Mouse (Mus musculus): Measurements from ENCODE around the gene Acp2. TPM values are rescaled to one million over a fixed set of nuclear protein-coding genes. Genes with fewer than 3 reads are reported as not detected.

Acp2 gene
- polyA plus RNA-seq, 1 experiment from 2014 or later = 27.7 TPM

GRCm38 (mm10) chr2:91179825-91180224, 22.9 kb upstream of the Acp2 start:
- WGBS = 46% methylated on average over 4 of the region's 4 CpGs
- DNase-seq (ENCODE audit: extremely low spot score, low spot score) = no peak
- Histone ChIP-seq H3K27ac (no peak overlapping the region), H3K36me3 (replicated peaks) (peaks cover 32% of the 10 kb centered on the region), H3K4me1 (peaks cover 44% of the 10 kb centered on the region), H3K27me3 (ENCODE audit: poor library complexity, severe bottlenecking) (peaks cover 9% of the 10 kb centered on the region; the same call in 1 of the 2 replicates), H3K9me3 (no peaks in the 10 kb centered on the region), H3K4me3 (no peak overlapping the region)

- Histone ChIP-seq H3K4me1 (peaks cover 44% of the 10 kb centered on the region), H3K27me3 (ENCODE audit: poor library complexity, severe bottlenecking) (peaks cover 9% of the 10 kb centered on the region; the same call in 1 of the 2 replicates), H3K36me3 (replicated peaks) (peaks cover 23% of the 10 kb centered on the region), H3K9me3 (no peaks in the 10 kb centered on the region), H3K27ac (no peak overlapping the region), H3K4me3 (no peak overlapping the region)
- 76% methylated on average over 5 of the region's 5 CpGs for WGBS
- DNase-seq (ENCODE audit: extremely low spot score, low spot score) = no peak
These were observed 22.0 kb upstream of the Acp2 start for GRCm38 (mm10) chr2:91180706-91181105.

- peak overlapping the region; percentile 88; the same call in 1 of the 2 replicates for H3K27ac ChIP-seq
- DNase-seq (ENCODE audit: extremely low spot score, low spot score) = no peak
- no peaks in the 10 kb centered on the region for H3K9me3 ChIP-seq
- H3K36me3 ChIP-seq (replicated peaks) = peaks cover 10% of the 10 kb centered on the region
- H3K27me3 ChIP-seq (ENCODE audit: poor library complexity, severe bottlenecking) = peaks cover 9% of the 10 kb centered on the region; the same call in 1 of the 2 replicates
- WGBS = 10% methylated on average over 8 of the region's 8 CpGs
- H3K4me3 ChIP-seq = peak overlapping the region; percentile 89
- peaks cover 44% of the 10 kb centered on the region for H3K4me1 ChIP-seq
These were observed 20.7 kb upstream of the Acp2 start for GRCm38 (mm10) chr2:91182016-91182404.

GRCm38 (mm10) chr2:91182405-91183147, 20.1 kb upstream of the Acp2 start:
- Histone ChIP-seq H3K27ac (peak overlapping the region; percentile 88), H3K9me3 (no peaks in the 10 kb centered on the region)
- under 1% methylated on average over 81 of the region's 81 CpGs for WGBS

GRCm38 (mm10) chr2:91183148-91183513, 19.6 kb upstream of the Acp2 start:
- DNase-seq (ENCODE audit: extremely low spot score, low spot score) = peak; percentile 95
- peaks cover 44% of the 10 kb centered on the region for H3K4me1 ChIP-seq
- peak overlapping the region; percentile 88 for H3K27ac ChIP-seq
- WGBS = under 1% methylated on average over 9 of the region's 9 CpGs
- H3K27me3 ChIP-seq (ENCODE audit: poor library complexity, severe bottlenecking) = peaks cover 9% of the 10 kb centered on the region; the same call in 1 of the 2 replicates
- peak overlapping the region; percentile 89 for H3K4me3 ChIP-seq
- peaks cover 4% of the 10 kb centered on the region for H3K36me3 ChIP-seq (replicated peaks)
- no peaks in the 10 kb centered on the region for H3K9me3 ChIP-seq

More at GRCm38 (mm10) chr2:91182405-91183147, 20.1 kb upstream of the Acp2 start:
- H3K36me3 ChIP-seq (replicated peaks) = peaks cover 9% of the 10 kb centered on the region
- peaks cover 44% of the 10 kb centered on the region for H3K4me1 ChIP-seq
- H3K27me3 ChIP-seq (ENCODE audit: poor library complexity, severe bottlenecking) = peaks cover 9% of the 10 kb centered on the region; the same call in 1 of the 2 replicates
- H3K4me3 ChIP-seq = peak overlapping the region; percentile 89
- peak; percentile 81 for DNase-seq (ENCODE audit: extremely low spot score, low spot score)

- peak within 1 kb of the TSS; percentile 89 for H3K4me3 ChIP-seq
- H3K36me3 ChIP-seq (replicated peaks) = no peaks in the 10 kb centered on the region
- no peaks in the 10 kb centered on the region for H3K9me3 ChIP-seq
- no peak for DNase-seq (ENCODE audit: extremely low spot score, low spot score)
- H3K27me3 ChIP-seq (ENCODE audit: poor library complexity, severe bottlenecking) = peaks cover 9% of the 10 kb centered on the region; the same call in 1 of the 2 replicates
- WGBS = 66% methylated on average over 15 of the region's 15 CpGs
- peaks cover 44% of the 10 kb centered on the region for H3K4me1 ChIP-seq
- H3K27ac ChIP-seq = peak within 1 kb of the TSS; percentile 88
These were observed 18.8 kb upstream of the Acp2 start, which contains the start of gene Madd for GRCm38 (mm10) chr2:91183711-91184405. Gene Madd, minus strand, starts transcription at chr2:91183837.

GRCm38 (mm10) chr2:91186208-91186607, 16.5 kb upstream of the Acp2 start:
- 91% methylated on average over 1 of the region's 1 CpGs for WGBS
- H3K4me1 ChIP-seq = peaks cover 26% of the 10 kb centered on the region
- H3K36me3 ChIP-seq (replicated peaks) = no peaks in the 10 kb centered on the region
- DNase-seq (ENCODE audit: extremely low spot score, low spot score) = no peak
- H3K4me3 ChIP-seq = no peak overlapping the region
- peaks cover 9% of the 10 kb centered on the region; the same call in 1 of the 2 replicates for H3K27me3 ChIP-seq (ENCODE audit: poor library complexity, severe bottlenecking)
- H3K9me3 ChIP-seq = no peaks in the 10 kb centered on the region
- no peak overlapping the region for H3K27ac ChIP-seq

GRCm38 (mm10) chr2:91187431-91187830, 15.3 kb upstream of the Acp2 start:
- Histone ChIP-seq H3K9me3 (no peaks in the 10 kb centered on the region), H3K27ac (no peak overlapping the region), H3K4me1 (peaks cover 18% of the 10 kb centered on the region), H3K4me3 (no peak overlapping the region), H3K27me3 (ENCODE audit: poor library complexity, severe bottlenecking) (no peaks in the 10 kb centered on the region), H3K36me3 (replicated peaks) (no peaks in the 10 kb centered on the region)
- 84% methylated on average over 4 of the region's 4 CpGs for WGBS
- DNase-seq (ENCODE audit: extremely low spot score, low spot score) = no peak

GRCm38 (mm10) chr2:91190501-91190900, 12.2 kb upstream of the Acp2 start:
- Histone ChIP-seq H3K27ac (no peak overlapping the region), H3K27me3 (ENCODE audit: poor library complexity, severe bottlenecking) (peaks cover 18% of the 10 kb centered on the region; the same call in 1 of the 2 replicates), H3K36me3 (replicated peaks) (no peaks in the 10 kb centered on the region), H3K4me3 (no peak overlapping the region), H3K4me1 (peaks cover 18% of the 10 kb centered on the region), H3K9me3 (no peaks in the 10 kb centered on the region)
- WGBS = 92% methylated on average over 16 of the region's 16 CpGs
- DNase-seq (ENCODE audit: extremely low spot score, low spot score) = no peak

GRCm38 (mm10) chr2:91194624-91195332, 7.9 kb upstream of the Acp2 start:
- Histone ChIP-seq H3K4me3 (peak overlapping the region; percentile 51), H3K27me3 (ENCODE audit: poor library complexity, severe bottlenecking) (peaks cover 23% of the 10 kb centered on the region; the same call in 1 of the 2 replicates), H3K4me1 (peaks cover 23% of the 10 kb centered on the region), H3K36me3 (replicated peaks) (no peaks in the 10 kb centered on the region), H3K27ac (peak overlapping the region; percentile 82), H3K9me3 (no peaks in the 10 kb centered on the region)
- peak; percentile 67 for DNase-seq (ENCODE audit: extremely low spot score, low spot score)
- WGBS = 1% methylated on average over 27 of the region's 27 CpGs

GRCm38 (mm10) chr2:91196577-91197001, 6.1 kb upstream of the Acp2 start:
- Histone ChIP-seq H3K36me3 (replicated peaks) (no peaks in the 10 kb centered on the region), H3K4me3 (no peak overlapping the region), H3K4me1 (peaks cover 25% of the 10 kb centered on the region), H3K27ac (no peak overlapping the region), H3K9me3 (no peaks in the 10 kb centered on the region), H3K27me3 (ENCODE audit: poor library complexity, severe bottlenecking) (peaks cover 23% of the 10 kb centered on the region; the same call in 1 of the 2 replicates)
- 67% methylated on average over 3 of the region's 3 CpGs for WGBS
- no peak for DNase-seq (ENCODE audit: extremely low spot score, low spot score)

GRCm38 (mm10) chr2:91198888-91199287, 3.8 kb upstream of the Acp2 start:
- no peaks in the 10 kb centered on the region for H3K9me3 ChIP-seq
- H3K27ac ChIP-seq = no peak overlapping the region
- H3K4me1 ChIP-seq = peaks cover 37% of the 10 kb centered on the region
- no peak overlapping the region for H3K4me3 ChIP-seq
- no peaks in the 10 kb centered on the region for H3K36me3 ChIP-seq (replicated peaks)
- 88% methylated on average over 3 of the region's 3 CpGs for WGBS
- peaks cover 17% of the 10 kb centered on the region; the same call in 1 of the 2 replicates for H3K27me3 ChIP-seq (ENCODE audit: poor library complexity, severe bottlenecking)
- DNase-seq (ENCODE audit: extremely low spot score, low spot score) = no peak
